26 mouse cellular contexts compared by ENCODE assay signal in the genomic region with DNA sequence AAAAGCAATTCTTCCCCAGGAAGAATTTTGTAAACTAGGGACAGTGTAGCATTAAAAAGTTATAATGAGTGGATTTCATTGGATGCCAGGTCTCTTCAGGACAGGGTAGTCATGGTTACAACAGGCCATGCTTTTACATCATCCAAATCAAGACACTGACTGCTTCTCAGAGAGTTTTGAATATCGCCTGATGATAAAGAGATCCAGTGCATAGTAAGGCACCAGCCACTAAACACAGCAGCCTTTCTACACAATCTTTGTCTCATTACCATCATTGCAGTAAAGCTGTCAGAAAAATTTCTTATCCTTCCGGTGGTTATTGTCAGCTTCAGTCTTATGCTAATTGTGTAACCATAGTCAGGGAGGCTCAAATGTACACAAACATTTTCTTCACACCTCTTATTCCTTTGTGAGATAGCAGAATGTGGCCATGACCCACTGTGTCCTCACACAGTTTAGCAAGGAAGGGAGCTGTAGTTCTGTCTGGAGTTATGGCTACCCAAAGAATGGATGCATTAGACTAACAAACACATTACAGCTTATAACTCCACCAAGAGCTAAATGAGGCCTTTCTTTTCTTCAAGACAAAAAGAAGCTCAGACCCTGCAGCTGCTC.
DNase-seq lines count a peak whose midpoint lies in the region; ATAC-seq and TF ChIP-seq lines count a peak whose summit lies in the region.
"Had no signal": no experiment of that assay in that cellular context is flagged by ENCODE, and none has a peak within 500 bp of the region (broad histone marks: within the 10 kb centered on the region; RNA-seq: fewer than 3 reads in every experiment).

No protein-coding gene starts in this region.

- no peak for TF ChIP-seq CTCF in brain, embryonic 14.5 days (IDR thresholded peaks at IDR 0.05; ENCODE audit: borderline replicate concordance, extremely low read depth, insufficient read depth, insufficient read length)

- no peaks in the 10 kb centered on the region for H3K9me3 ChIP-seq in forebrain, embryonic 13.5 days (replicated peaks)
- no peaks in the 10 kb centered on the region for H3K9me3 ChIP-seq in forebrain, embryonic 16.5 days (ENCODE audit: control insufficient read depth, low read length)
- no peaks in the 10 kb centered on the region for H3K9me3 ChIP-seq in midbrain, embryonic 12.5 days
- H3K9me3 ChIP-seq in midbrain, embryonic 16.5 days (replicated peaks; ENCODE audit: control insufficient read depth, low read length, poor library complexity, severe bottlenecking): no peaks in the 10 kb centered on the region
- no peaks in the 10 kb centered on the region for H3K9me3 ChIP-seq in hindbrain, embryonic 16.5 days (ENCODE audit: control insufficient read depth, low read length)
- H3K9me3 ChIP-seq: stomach, embryonic 15.5 days had no signal

- 53% methylated on average over 2 of the region's 2 CpGs for WGBS in forebrain, embryonic 13.5 days
- 40% methylated on average over 2 of the region's 2 CpGs for WGBS in forebrain, embryonic 16.5 days
- WGBS in midbrain, embryonic 12.5 days: 25% methylated on average over 2 of the region's 2 CpGs
- WGBS in midbrain, embryonic 16.5 days: 30% methylated on average over 2 of the region's 2 CpGs
- WGBS in hindbrain, embryonic 16.5 days: 26% methylated on average over 2 of the region's 2 CpGs

- H3K4me2 ChIP-seq in forebrain, embryonic 13.5 days: no peak overlapping the region
- no peak overlapping the region for H3K4me2 ChIP-seq in forebrain, embryonic 16.5 days (ENCODE audit: low read length)
- no peak overlapping the region for H3K4me2 ChIP-seq in midbrain, embryonic 12.5 days (replicated peaks)
- no peak overlapping the region for H3K4me2 ChIP-seq in midbrain, embryonic 16.5 days (ENCODE audit: low read length)
- H3K4me2 ChIP-seq in hindbrain, embryonic 16.5 days (ENCODE audit: low read length): no peak overlapping the region
- H3K4me2 ChIP-seq: stomach, embryonic 15.5 days had no signal

- no peak overlapping the region for H3K27ac ChIP-seq in forebrain, embryonic 13.5 days
- H3K27ac ChIP-seq in forebrain, embryonic 16.5 days (ENCODE audit: low read length): no peak overlapping the region
- no peak overlapping the region for H3K27ac ChIP-seq in midbrain, embryonic 12.5 days (replicated peaks)
- no peak overlapping the region for H3K27ac ChIP-seq in midbrain, embryonic 16.5 days (ENCODE audit: low read length)
- no peak overlapping the region for H3K27ac ChIP-seq in hindbrain, embryonic 16.5 days (ENCODE audit: low read depth, low read length)
- H3K27ac ChIP-seq: liver, embryonic 14.5 days; macrophage; stomach, embryonic 15.5 days had no signal

- H3K4me1 ChIP-seq in forebrain, embryonic 13.5 days: no peaks in the 10 kb centered on the region
- H3K4me1 ChIP-seq in forebrain, embryonic 16.5 days (replicated peaks; ENCODE audit: control insufficient read depth, insufficient read depth, low read length): no peaks in the 10 kb centered on the region
- no peaks in the 10 kb centered on the region for H3K4me1 ChIP-seq in midbrain, embryonic 12.5 days
- no peaks in the 10 kb centered on the region for H3K4me1 ChIP-seq in midbrain, embryonic 16.5 days (ENCODE audit: control insufficient read depth, insufficient read depth, low read length)
- H3K4me1 ChIP-seq in hindbrain, embryonic 16.5 days (ENCODE audit: control insufficient read depth, insufficient read depth, low read depth, low read length): no peaks in the 10 kb centered on the region
- H3K4me1 ChIP-seq: stomach, embryonic 15.5 days had no signal

- ATAC-seq in forebrain, embryonic 13.5 days: 0 out of 2 replicates have a peak, but pooled peaks have one; percentile 16
- no peak for ATAC-seq in forebrain, embryonic 16.5 days
- peak; percentile 96 for ATAC-seq in midbrain, embryonic 12.5 days (ENCODE audit: low FRiP score, low read depth)
- ATAC-seq in midbrain, embryonic 16.5 days: no peak
- 0 out of 2 replicates have a peak, but pooled peaks have one; percentile 52 for ATAC-seq in hindbrain, embryonic 16.5 days
- ATAC-seq: CD4-positive, CD25-positive, alpha-beta regulatory T cell, adult 4 months; intestine, embryonic 16.5 days had no signal

- no peaks in the 10 kb centered on the region for H3K36me3 ChIP-seq in forebrain, embryonic 13.5 days (ENCODE audit: poor library complexity, severe bottlenecking)
- H3K36me3 ChIP-seq in forebrain, embryonic 16.5 days (ENCODE audit: control insufficient read depth, insufficient read depth): no peaks in the 10 kb centered on the region
- H3K36me3 ChIP-seq in midbrain, embryonic 12.5 days: no peaks in the 10 kb centered on the region
- no peaks in the 10 kb centered on the region for H3K36me3 ChIP-seq in midbrain, embryonic 16.5 days (ENCODE audit: control insufficient read depth, insufficient read depth, low read length)
- H3K36me3 ChIP-seq in hindbrain, embryonic 16.5 days (ENCODE audit: control insufficient read depth, insufficient read depth, low read length): no peaks in the 10 kb centered on the region
- H3K36me3 ChIP-seq: stomach, embryonic 15.5 days had no signal

- TF ChIP-seq POLR2A in brain, embryonic 14.5 days (IDR thresholded peaks at IDR 0.05; ENCODE audit: borderline replicate concordance, extremely low read depth, insufficient read depth, insufficient read length, poor library complexity, severe bottlenecking): no peak

- DNase-seq in brain, embryonic 14.5 days (ENCODE audit: low read depth): peak; percentile 47
- no peak for DNase-seq in layer of hippocampus, adult 9-11 months
- DNase-seq: adrenal gland, postnatal 14 days; cerebellum, adult 11-12 months; cerebellum, adult 9-11 months; gastrocnemius, postnatal 14 days; heart, postnatal 14 days; kidney, adult 9 months; kidney, postnatal 10 days; liver; lung, adult 2 months; lung, postnatal 10 days; right cerebral cortex, postnatal 25 days; thymus, postnatal 14 days had no signal

- H3K9ac ChIP-seq in forebrain, embryonic 13.5 days: no peak overlapping the region
- H3K9ac ChIP-seq in forebrain, embryonic 16.5 days (replicated peaks; ENCODE audit: low read depth, low read length): no peak overlapping the region
- no peak overlapping the region for H3K9ac ChIP-seq in midbrain, embryonic 12.5 days (replicated peaks)
- no peak overlapping the region for H3K9ac ChIP-seq in midbrain, embryonic 16.5 days (ENCODE audit: low read depth, low read length)
- no peak overlapping the region for H3K9ac ChIP-seq in hindbrain, embryonic 16.5 days (ENCODE audit: low read depth, low read length)
- H3K9ac ChIP-seq: liver, embryonic 14.5 days; stomach, embryonic 15.5 days had no signal

- H3K4me3 ChIP-seq in forebrain, embryonic 13.5 days: no peak overlapping the region
- no peak overlapping the region for H3K4me3 ChIP-seq in forebrain, embryonic 16.5 days (replicated peaks; ENCODE audit: low read length)
- no peak overlapping the region for H3K4me3 ChIP-seq in midbrain, embryonic 12.5 days
- no peak overlapping the region for H3K4me3 ChIP-seq in midbrain, embryonic 16.5 days (ENCODE audit: low read depth, low read length)
- no peak overlapping the region for H3K4me3 ChIP-seq in hindbrain, embryonic 16.5 days (ENCODE audit: low read length)
- H3K4me3 ChIP-seq: erythroblast, embryonic 14.5 days; myocyte; stomach, embryonic 15.5 days had no signal

- no peaks in the 10 kb centered on the region for H3K27me3 ChIP-seq in forebrain, embryonic 13.5 days
- H3K27me3 ChIP-seq in forebrain, embryonic 16.5 days (replicated peaks; ENCODE audit: control insufficient read depth, insufficient read depth, low read length): no peaks in the 10 kb centered on the region
- H3K27me3 ChIP-seq in midbrain, embryonic 12.5 days: no peaks in the 10 kb centered on the region
- H3K27me3 ChIP-seq in midbrain, embryonic 16.5 days (ENCODE audit: control insufficient read depth, insufficient read depth, low read depth, low read length): no peaks in the 10 kb centered on the region
- no peaks in the 10 kb centered on the region for H3K27me3 ChIP-seq in hindbrain, embryonic 16.5 days (replicated peaks; ENCODE audit: control insufficient read depth, insufficient read depth, low read length)
- H3K27me3 ChIP-seq: stomach, embryonic 15.5 days had no signal

Comparison
In these comparisons a context has a peak if more than half of its experiments do, and no peak if none do; other contexts are left out.
1. ATAC-seq: peak in forebrain, embryonic 13.5 days (single experiment), midbrain, embryonic 12.5 days (single experiment) and hindbrain, embryonic 16.5 days (single experiment); none in forebrain, embryonic 16.5 days (single experiment) and midbrain, embryonic 16.5 days (single experiment).